Mouse (Mus musculus): ENCODE results near the gene Synm. TPM values are rescaled to one million over a fixed set of nuclear protein-coding genes. Genes with fewer than 3 reads are reported as not detected.

Synm gene
- total and polyA plus RNA-seq, 3 experiments, result 0.01 TPM; not detected in 2

- no peak for TF ChIP-seq CTCF (IDR thresholded peaks at IDR 0.05 in 2 of 3, conservative IDR thresholded peaks at IDR 0.05 in 1 of 3; ENCODE audit: control insufficient read depth in 1 of 3, insufficient read depth in 1 of 3, low read depth in 2 of 3, low read length in 3 of 3, poor library complexity in 1 of 3, severe bottlenecking in 1 of 3)
- TF ChIP-seq RCOR1 (IDR thresholded peaks at IDR 0.05; ENCODE audit: low read depth, low read length), result no peak
- no peak for TF ChIP-seq MXI1 (IDR thresholded peaks at IDR 0.05; ENCODE audit: low read depth, low read length)
- TF ChIP-seq NRF1 (IDR thresholded peaks at IDR 0.05; ENCODE audit: insufficient read depth, low read depth, low read length, poor library complexity, severe bottlenecking), result no peak
- TF ChIP-seq E2F4 (IDR thresholded peaks at IDR 0.05; ENCODE audit: borderline replicate concordance, low read depth, low read length), result no peak
- TF ChIP-seq SMC3 (IDR thresholded peaks at IDR 0.05; ENCODE audit: low read depth, low read length), result no peak
- TF ChIP-seq JUND (IDR thresholded peaks at IDR 0.05; ENCODE audit: low read depth, low read length), result no peak
- no peak for TF ChIP-seq SIN3A (IDR thresholded peaks at IDR 0.05; ENCODE audit: low read length)
- no peak for TF ChIP-seq MEF2A (IDR thresholded peaks at IDR 0.05; ENCODE audit: extremely low read depth, insufficient replicate concordance, low read depth, low read length, poor library complexity, severe bottlenecking)
- Histone ChIP-seq H3K9me3 (replicated peaks; ENCODE audit: insufficient read depth, low read length) (no peaks in the 10 kb centered on the region), H3K27me3 (ENCODE audit: control insufficient read depth in 1 of 2, insufficient read depth in 2 of 2, low read length in 2 of 2) (no peaks in the 10 kb centered on the region), H3K36me3 (ENCODE audit: control insufficient read depth in 1 of 2, insufficient read depth in 2 of 2, low read length in 2 of 2) (no peaks in the 10 kb centered on the region), H3K9ac (ENCODE audit: control insufficient read depth, low read depth, low read length, poor library complexity, severe bottlenecking) (no peak overlapping the region), H3K27ac (ENCODE audit: control insufficient read depth, low read depth, low read length) (no peak overlapping the region), H3K79me2 (ENCODE audit: control insufficient read depth, insufficient read depth, low read length, poor library complexity) (no peaks in the 10 kb centered on the region), H3K4me1 (ENCODE audit: control insufficient read depth in 1 of 2, insufficient read depth in 2 of 2, low read length in 2 of 2) (no peaks in the 10 kb centered on the region), H3K4me3 (ENCODE audit: control insufficient read depth in 1 of 2, insufficient read depth in 1 of 2, low read depth in 2 of 2, low read length in 2 of 2) (no peak overlapping the region)
- no peak for DNase-seq (ENCODE audit: low read depth, low spot score)
Observed at GRCm38 (mm10) chr7:67758858-67759628, 499 bp downstream of the Synm start.

GRCm38 (mm10) chr7:67758506-67758857 is 1.1 kb downstream of the Synm start:
- no peak for TF ChIP-seq CHD2 (IDR thresholded peaks at IDR 0.05; ENCODE audit: low read length)
- TF ChIP-seq CHD1 (IDR thresholded peaks at IDR 0.05; ENCODE audit: low read depth, low read length), result no peak
- TF ChIP-seq USF2 (IDR thresholded peaks at IDR 0.05; ENCODE audit: borderline replicate concordance in 1 of 2, insufficient read depth in 1 of 2, low read depth in 1 of 2, low read length in 2 of 2), result no peak
- no peak for TF ChIP-seq NELFE (IDR thresholded peaks at IDR 0.05; ENCODE audit: low read depth, low read length)
- no peak for TF ChIP-seq MYB (IDR thresholded peaks at IDR 0.05; ENCODE audit: low read depth, low read length)
- TF ChIP-seq UBTF (IDR thresholded peaks at IDR 0.05; ENCODE audit: borderline replicate concordance, insufficient read depth, low read depth, low read length), result no peak
- no peak for TF ChIP-seq ZMIZ1 (IDR thresholded peaks at IDR 0.05; ENCODE audit: low read depth, low read length)
- no peak for TF ChIP-seq JUND (IDR thresholded peaks at IDR 0.05; ENCODE audit: low read depth, low read length)
- TF ChIP-seq GABPA (IDR thresholded peaks at IDR 0.05; ENCODE audit: low read depth, low read length), result no peak
- Histone ChIP-seq H3K9me3 (replicated peaks; ENCODE audit: insufficient read depth, low read length) (no peaks in the 10 kb centered on the region), H3K36me3 (ENCODE audit: control insufficient read depth in 1 of 2, insufficient read depth in 2 of 2, low read length in 2 of 2) (no peaks in the 10 kb centered on the region), H3K9ac (ENCODE audit: control insufficient read depth, low read depth, low read length, poor library complexity, severe bottlenecking) (no peak overlapping the region), H3K27ac (ENCODE audit: control insufficient read depth, low read depth, low read length) (no peak overlapping the region), H3K27me3 (ENCODE audit: control insufficient read depth in 1 of 2, insufficient read depth in 2 of 2, low read length in 2 of 2) (no peaks in the 10 kb centered on the region), H3K4me1 (ENCODE audit: control insufficient read depth in 1 of 2, insufficient read depth in 2 of 2, low read length in 2 of 2) (no peaks in the 10 kb centered on the region), H3K4me3 (ENCODE audit: control insufficient read depth in 1 of 2, insufficient read depth in 1 of 2, low read depth in 2 of 2, low read length in 2 of 2) (no peak overlapping the region), H3K79me2 (ENCODE audit: control insufficient read depth, insufficient read depth, low read length, poor library complexity) (no peaks in the 10 kb centered on the region)
- no peak for DNase-seq (ENCODE audit: low read depth, low spot score)

Data from MEL (cell line).